Mouse (Mus musculus) embryonic facial prominence, embryonic 12.5 days (tissue): ENCODE results near the gene Kmt2c. TPM values are rescaled to one million over a fixed set of nuclear protein-coding genes. Genes with fewer than 3 reads are reported as not detected.
"Not testable (repeated sequence)": the region's sequence is repeated elsewhere in the genome, so short reads cannot be mapped to it uniquely, and the experiment has no call there.

Experiments
- ATAC-seq: fragments of 200-750 bp; cut with Nextera tagmentation; 2 replicates; pipeline ENCODE4 v1.8.0; 2017; ENCODE audit not compliant: insufficient number of reproducible peaks, insufficient read depth, low FRiP score, low TSS enrichment
- H3K27ac ChIP-seq: fragments of 300-500 bp; sonication (generic); 2 replicates; pipeline ENCODE4 v1.5.1; 2016; ENCODE audit warnings: mild to moderate bottlenecking
- H3K27me3 ChIP-seq: fragments of 300-500 bp; sonication (generic); 2 replicates; pipeline ENCODE4 v1.6.1; 2016; ENCODE audit warnings: mild to moderate bottlenecking, moderate library complexity
- H3K36me3 ChIP-seq: fragments of 300-500 bp; sonication (generic); 2 replicates; pipeline ENCODE4 v1.6.1; 2016; ENCODE audit warnings: mild to moderate bottlenecking
- H3K4me1 ChIP-seq: fragments of 300-500 bp; sonication (generic); 2 replicates; pipeline ENCODE4 v1.6.1; 2016
- H3K4me2 ChIP-seq: fragments of 300-500 bp; sonication (generic); replicated peaks from 2 replicates; pipeline ENCODE4 v1.6.1; 2016; ENCODE audit warnings: mild to moderate bottlenecking, moderate library complexity
- H3K4me3 ChIP-seq: fragments of 300-500 bp; sonication (generic); 2 replicates; pipeline ENCODE4 v1.5.1; 2016; ENCODE audit warnings: mild to moderate bottlenecking
- H3K9ac ChIP-seq: fragments of 300-500 bp; sonication (generic); 2 replicates; pipeline ENCODE4 v1.6.1; 2016; ENCODE audit warnings: mild to moderate bottlenecking, moderate library complexity
- H3K9me3 ChIP-seq: fragments of 300-500 bp; sonication (generic); 2 replicates; pipeline ENCODE4 v1.6.1; 2016; ENCODE audit warnings: mild to moderate bottlenecking, moderate library complexity
- WGBS: fragments of 180-500 bp; shearing (Covaris S2); methylation state at CpG from one replicate; pipeline ENCODE4 v1.1.7; 2016; 5-methylcytosine and 5-hydroxymethylcytosine counted together
- polyA plus RNA-seq: library from polyadenylated mRNA; unstranded; fragments of >200 nt; fragmentation: Nextera tagmentation; extraction: Ambion mirVana; gene quantifications from 2 replicates; pipeline ENCODE4 v1.2.1, GENCODE M21; 2016

Kmt2c gene
- polyA plus RNA-seq, 1 experiment from 2014 or later, result 19.1 TPM

DNA sequence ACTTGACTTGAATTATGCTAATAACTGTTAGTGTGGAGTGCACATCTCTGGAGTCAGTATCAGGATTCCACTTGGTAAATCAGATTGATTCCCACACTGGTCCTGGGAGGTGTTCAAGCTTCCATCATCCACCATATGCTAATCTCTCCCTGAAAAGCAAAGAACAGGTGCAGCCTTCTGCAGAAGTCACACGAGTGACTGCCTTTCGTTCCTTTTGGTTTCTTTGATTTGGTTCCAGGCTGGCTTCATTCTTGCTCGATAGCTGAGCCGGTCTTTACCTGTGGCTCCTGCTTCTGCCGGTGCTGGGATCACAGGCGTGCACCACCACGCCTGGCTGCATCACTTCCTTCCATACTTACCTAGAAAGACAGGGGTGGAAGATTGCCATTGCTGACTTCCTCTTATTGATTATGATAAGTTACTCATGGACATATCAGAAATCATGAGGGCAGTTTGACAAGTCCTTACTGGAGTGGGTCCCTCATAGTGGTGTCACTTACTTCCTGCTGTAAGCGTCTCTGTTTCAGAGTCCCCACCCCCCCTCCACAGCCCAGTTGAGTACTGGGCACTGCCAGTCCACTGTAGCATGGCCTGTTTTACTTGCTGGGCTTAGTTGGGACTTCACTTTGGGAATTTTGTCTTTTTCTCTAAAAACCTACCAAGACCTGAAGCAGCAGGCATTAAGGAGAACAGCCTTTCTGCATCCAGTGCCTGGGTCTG lies 245.6 kb downstream of the Kmt2c start:
- WGBS, result 92% methylated on average over 8 of the region's 8 CpGs

DNA sequence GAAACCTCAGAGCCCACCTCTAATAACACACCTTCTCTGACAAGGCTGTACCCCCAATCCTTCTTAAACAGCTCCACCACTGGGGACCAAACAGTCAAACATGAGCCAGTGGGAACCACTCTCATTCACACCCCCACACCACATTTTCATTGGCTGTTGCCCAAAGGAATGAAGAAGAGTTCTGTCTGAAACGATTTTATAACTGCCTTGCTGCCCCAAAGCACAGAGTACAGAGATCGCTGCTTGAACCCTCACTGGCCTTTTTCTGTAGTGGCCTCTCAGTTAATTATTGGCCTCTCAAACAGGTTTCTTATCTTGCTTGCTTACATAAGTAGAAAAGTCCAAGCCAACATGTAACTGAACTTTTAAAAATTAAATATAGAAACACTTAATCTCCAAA lies 246.2 kb downstream of the Kmt2c start:
- no peaks in the 10 kb centered on the region for H3K4me1 ChIP-seq
- no peak overlapping the region for H3K9ac ChIP-seq
- 77% methylated on average over 2 of the region's 2 CpGs for WGBS
- H3K27me3 ChIP-seq, result no peaks in the 10 kb centered on the region
- no peaks in the 10 kb centered on the region for H3K9me3 ChIP-seq
- no peak overlapping the region for H3K4me3 ChIP-seq
- H3K27ac ChIP-seq, result no peak overlapping the region
- peaks cover 56% of the 10 kb centered on the region for H3K36me3 ChIP-seq
- H3K4me2 ChIP-seq, result no peak overlapping the region
- no peak for ATAC-seq

More for the DNA sequence above, 245.6 kb downstream of the Kmt2c start:
- no peaks in the 10 kb centered on the region for H3K27me3 ChIP-seq
- peaks cover 61% of the 10 kb centered on the region for H3K36me3 ChIP-seq
- H3K4me3 ChIP-seq, result no peak overlapping the region
- no peak for ATAC-seq
- H3K27ac ChIP-seq, result no peak overlapping the region
- no peak overlapping the region for H3K9ac ChIP-seq
- H3K4me2 ChIP-seq, result no peak overlapping the region
- no peaks in the 10 kb centered on the region for H3K4me1 ChIP-seq
- no peaks in the 10 kb centered on the region for H3K9me3 ChIP-seq

DNA sequence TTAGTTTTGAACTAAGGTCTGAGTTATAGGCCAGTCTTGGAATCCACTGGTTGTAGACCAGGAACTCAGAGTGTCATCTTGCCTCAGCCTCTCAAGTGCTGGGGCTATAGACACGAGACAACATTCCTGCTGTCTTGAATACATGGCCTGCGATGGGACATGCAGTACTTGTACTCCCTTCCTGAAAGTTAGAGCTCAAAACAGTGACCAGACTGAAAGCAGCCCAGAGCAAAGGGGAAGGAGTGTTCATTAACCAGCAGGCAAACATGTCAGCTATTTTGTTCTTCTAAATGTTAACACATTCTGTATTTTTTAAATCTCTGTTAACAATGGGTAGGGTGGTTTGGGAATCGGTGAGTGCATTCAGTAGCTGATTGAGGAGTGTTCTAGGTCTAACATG lies 251.5 kb downstream of the Kmt2c start:
- Histone ChIP-seq H3K4me3 (no peak overlapping the region), H3K9me3 (no peaks in the 10 kb centered on the region), H3K9ac (no peak overlapping the region), H3K4me1 (no peaks in the 10 kb centered on the region), H3K36me3 (peaks cover 26% of the 10 kb centered on the region), H3K4me2 (no peak overlapping the region), H3K27me3 (no peaks in the 10 kb centered on the region), H3K27ac (no peak overlapping the region)
- WGBS, result 81% methylated on average over 3 of the region's 3 CpGs
- no peak for ATAC-seq

DNA sequence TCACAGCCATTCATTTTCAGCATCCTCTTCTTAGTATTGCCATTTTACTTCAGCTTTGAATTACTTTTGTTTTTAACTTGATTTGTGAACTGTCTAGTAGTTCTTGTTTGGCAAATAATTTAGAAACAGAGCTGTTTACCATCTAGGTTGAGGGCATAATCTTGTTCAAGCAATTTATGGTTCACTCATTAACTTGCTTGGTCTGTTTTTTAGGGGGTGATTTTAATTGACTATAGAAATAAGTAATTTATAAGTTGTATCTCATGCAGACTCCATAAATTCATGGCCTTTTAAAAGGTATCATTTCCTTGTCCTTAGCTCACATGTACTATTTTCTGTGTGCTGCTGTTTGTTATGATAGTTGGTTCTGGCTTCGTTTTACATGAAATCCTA lies 252.1 kb downstream of the Kmt2c start:
- H3K27me3 ChIP-seq, result no peaks in the 10 kb centered on the region
- no peaks in the 10 kb centered on the region for H3K9me3 ChIP-seq

DNA sequence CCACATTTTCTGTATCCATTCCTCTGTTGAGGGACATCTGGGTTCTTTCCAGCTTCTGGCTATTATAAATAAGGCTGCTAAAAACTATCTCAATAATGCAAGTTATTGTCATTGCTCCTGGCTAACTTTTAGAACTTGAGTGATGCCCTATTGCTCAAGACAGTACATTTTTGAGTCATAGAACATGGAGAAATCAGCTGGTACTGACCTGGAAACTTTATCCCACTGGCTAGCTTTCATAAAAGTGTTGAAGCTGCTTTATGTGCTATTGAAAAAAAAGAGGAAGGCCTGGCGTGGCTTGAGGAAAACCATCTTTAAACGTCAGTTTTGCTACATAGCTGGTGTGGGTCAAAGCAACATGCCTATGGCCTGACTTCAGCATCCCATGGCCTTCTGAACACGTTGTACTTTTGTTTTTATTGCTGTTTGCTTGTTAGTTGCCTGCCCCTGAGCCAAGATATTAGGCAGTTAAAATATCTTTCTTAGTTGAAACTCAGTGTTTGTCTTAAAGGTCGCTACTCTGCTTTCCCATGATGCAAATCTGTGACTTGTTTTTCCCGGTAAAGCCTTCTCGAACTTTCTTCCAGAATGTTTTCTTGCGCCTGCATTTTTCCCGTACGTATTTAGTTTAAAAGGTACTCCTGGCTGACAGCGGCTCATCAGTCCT lies 252.6 kb downstream of the Kmt2c start:
- WGBS, result 89% methylated on average over 10 of the region's 10 CpGs

More for the DNA sequence above, 252.1 kb downstream of the Kmt2c start:
- WGBS, result 69% methylated on average over 1 of the region's 1 CpGs
- Histone ChIP-seq H3K4me1 (no peaks in the 10 kb centered on the region), H3K4me3 (no peak overlapping the region), H3K27ac (no peak overlapping the region), H3K9ac (no peak overlapping the region), H3K4me2 (no peak overlapping the region), H3K36me3 (peaks cover 20% of the 10 kb centered on the region)
- no peak for ATAC-seq

DNA sequence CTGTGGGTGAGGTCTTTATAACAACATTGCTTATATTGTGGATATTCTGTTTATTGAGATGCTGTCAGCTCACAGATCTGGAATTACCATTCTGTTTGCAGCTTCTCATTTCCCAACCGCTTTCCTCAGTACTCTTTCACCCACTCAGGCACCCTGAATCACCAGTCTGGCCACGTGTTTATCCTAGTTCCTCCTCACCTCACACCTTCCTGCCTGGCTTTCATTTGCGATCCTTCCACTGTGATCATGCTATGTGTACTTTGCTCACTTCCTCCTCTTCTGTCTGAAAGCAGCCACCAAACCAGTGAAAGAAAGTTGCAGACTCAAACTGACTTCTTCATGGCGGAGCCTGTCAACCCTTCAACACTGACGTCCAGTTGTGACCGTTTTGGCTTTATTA lies 255.5 kb downstream of the Kmt2c start:
- Histone ChIP-seq H3K27ac (no peak overlapping the region), H3K9ac (no peak overlapping the region), H3K4me3 (no peak overlapping the region), H3K4me1 (no peaks in the 10 kb centered on the region), H3K36me3 (peaks cover 12% of the 10 kb centered on the region; the same call in 1 of the 2 replicates), H3K4me2 (no peak overlapping the region), H3K9me3 (no peaks in the 10 kb centered on the region), H3K27me3 (no peaks in the 10 kb centered on the region)
- WGBS, result 93% methylated on average over 6 of the region's 6 CpGs
- no peak for ATAC-seq

More for the DNA sequence above, 252.6 kb downstream of the Kmt2c start:
- H3K4me3 ChIP-seq, result no peak overlapping the region
- H3K9ac ChIP-seq, result no peak overlapping the region
- ATAC-seq, result no peak
- H3K4me1 ChIP-seq, result no peaks in the 10 kb centered on the region
- no peaks in the 10 kb centered on the region for H3K9me3 ChIP-seq
- H3K27me3 ChIP-seq, result no peaks in the 10 kb centered on the region
- H3K27ac ChIP-seq, result no peak overlapping the region
- H3K4me2 ChIP-seq, result no peak overlapping the region
- H3K36me3 ChIP-seq, result peaks cover 15% of the 10 kb centered on the region

DNA sequence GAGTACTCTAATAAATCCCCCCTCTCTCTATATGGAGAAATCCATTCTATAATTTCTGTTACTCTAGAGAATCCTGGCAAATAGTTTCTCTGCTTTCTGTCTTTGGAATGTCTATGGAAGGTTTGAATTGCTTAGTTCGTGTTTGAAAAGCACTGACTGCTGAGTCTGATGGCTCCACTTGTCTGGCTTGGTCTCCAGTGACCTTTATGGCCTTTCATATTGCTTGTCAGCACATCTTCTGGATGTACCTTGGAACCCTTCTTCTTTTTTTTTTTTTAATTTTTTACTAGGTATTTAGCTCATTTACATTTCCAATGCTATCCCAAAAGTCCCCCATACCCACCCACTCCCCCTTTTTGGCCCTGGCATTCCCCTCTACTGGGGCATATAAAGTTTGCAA lies 274.2 kb downstream of the Kmt2c start:
- ATAC-seq, result not testable (repeated sequence)
- WGBS, result 86% methylated on average over 1 of the region's 1 CpGs
- peak overlapping the region; percentile 61; the same call in 1 of the 2 replicates for H3K4me2 ChIP-seq

DNA sequence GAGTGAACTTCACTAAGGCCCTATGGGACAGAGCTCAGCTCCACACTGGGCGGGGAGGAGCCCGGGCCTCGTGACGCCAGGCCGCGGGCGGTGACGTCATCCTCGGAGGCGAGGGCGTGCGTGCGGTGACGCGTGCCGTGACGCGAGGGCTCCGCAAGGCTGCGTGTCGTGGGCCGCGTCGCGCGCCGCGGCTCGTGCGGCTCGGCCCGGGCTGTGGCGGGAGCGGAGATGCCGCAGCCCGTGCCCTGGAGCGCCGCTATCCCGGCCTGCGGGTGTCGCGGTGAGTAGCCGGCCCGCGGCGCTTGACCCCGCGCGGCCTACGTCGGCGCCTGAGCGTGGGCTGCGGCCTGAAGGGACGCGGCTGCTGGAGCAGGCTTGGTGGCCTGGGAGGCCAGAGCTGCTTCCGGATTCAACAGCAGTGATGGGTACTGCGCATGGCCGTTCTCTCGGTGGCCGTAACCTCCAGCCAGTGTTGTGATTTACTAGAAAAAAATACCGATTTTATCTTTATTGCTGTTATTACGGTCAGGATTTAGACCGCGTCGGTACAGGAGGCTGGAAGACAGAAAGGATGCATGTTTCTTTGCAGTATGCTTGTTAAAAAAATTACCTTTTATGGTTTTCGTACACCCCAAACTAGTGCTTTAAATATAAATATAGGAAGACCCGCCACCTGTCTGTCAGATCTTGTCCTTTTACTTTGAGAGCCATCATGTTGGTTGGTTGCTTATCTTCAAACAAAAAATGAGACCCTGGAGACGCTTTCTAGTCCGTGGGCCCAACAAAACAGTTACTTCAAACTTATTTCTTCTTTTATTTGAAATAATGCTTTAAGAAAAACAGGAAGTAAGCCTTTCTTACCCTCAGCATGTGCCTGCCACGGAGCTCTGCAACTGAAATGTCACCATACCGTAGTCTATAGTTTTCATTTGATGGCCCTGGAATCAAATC lies 275.6 kb downstream of the Kmt2c start, which contains the start of gene E130116L18Rik:
TSS of gene E130116L18Rik (minus strand) at position 402 of the 951 bp plus-strand sequence.
- H3K27me3 ChIP-seq, result no peaks in the 10 kb centered on the region
- peak within 1 kb of the TSS; percentile 61 for H3K4me2 ChIP-seq
- peak within 1 kb of the TSS; percentile 92 for H3K27ac ChIP-seq
- ATAC-seq, result peak; percentile 92
- H3K9me3 ChIP-seq, result no peaks in the 10 kb centered on the region
- peak within 1 kb of the TSS; percentile 78 for H3K4me3 ChIP-seq
- WGBS, result 4% methylated on average over 72 of the region's 72 CpGs
- no peaks in the 10 kb centered on the region for H3K36me3 ChIP-seq
- H3K9ac ChIP-seq, result peak within 1 kb of the TSS; percentile 87
- peaks cover 8% of the 10 kb centered on the region; the same call in 1 of the 2 replicates for H3K4me1 ChIP-seq

More for the DNA sequence above, 274.2 kb downstream of the Kmt2c start:
- not testable (repeated sequence) for H3K9me3 ChIP-seq, H3K9ac ChIP-seq, H3K36me3 ChIP-seq, H3K27me3 ChIP-seq, H3K4me1 ChIP-seq, H3K27ac ChIP-seq, H3K4me3 ChIP-seq

Other genes with a start within 250 kb of the Kmt2c start
- not detected in 2 replicates for gene Cct8l1, start 17.3 kb upstream of the Kmt2c start, polyA plus RNA-seq
- gene Xrcc2, start 207.0 kb upstream of the Kmt2c start, polyA plus RNA-seq, result 13.2 and 14.1 TPM in 2 replicates